Mouse (Mus musculus) stomach, embryonic 16.5 days (tissue): ENCODE data around the gene Esrrb. TPM values are rescaled to one million over a fixed set of nuclear protein-coding genes. Genes with fewer than 3 reads are reported as not detected.
A peak's percentile ranks its signal among the peaks of the same experiment; 100 is the strongest.

Experiments used
- ATAC-seq: fragments of 200-750 bp; cut with Nextera tagmentation; 2 replicates; pipeline ENCODE4 v1.8.0; 2017; ENCODE audit warnings: moderate number of reproducible peaks, moderate TSS enrichment; ENCODE audit not compliant: insufficient read depth, low FRiP score
- H3K27ac ChIP-seq: fragments of 300-500 bp; sonication (generic); 2 replicates; pipeline ENCODE4 v1.5.1; 2014; ENCODE audit warnings: low read length
- H3K27me3 ChIP-seq: fragments of 300-500 bp; sonication (generic); 2 replicates; pipeline ENCODE4 v1.6.1; 2014; ENCODE audit warnings: low read length, control low read depth, mixed read lengths; ENCODE audit not compliant: control insufficient read depth, insufficient read depth
- H3K36me3 ChIP-seq: fragments of 300-500 bp; sonication (generic); 2 replicates; pipeline ENCODE4 v1.6.1; 2014; ENCODE audit warnings: low read length; ENCODE audit not compliant: control insufficient read depth, insufficient read depth
- H3K4me1 ChIP-seq: fragments of 300-500 bp; sonication (generic); 2 replicates; pipeline ENCODE4 v1.6.1; 2014; ENCODE audit warnings: low read length, control low read depth, mixed read lengths; ENCODE audit not compliant: control insufficient read depth, insufficient read depth
- H3K4me2 ChIP-seq: fragments of 300-500 bp; sonication (generic); 2 replicates; pipeline ENCODE4 v1.6.1; 2014; ENCODE audit warnings: low read depth, low read length, mixed read lengths
- H3K4me3 ChIP-seq: fragments of 300-500 bp; sonication (generic); replicated peaks from 2 replicates; pipeline ENCODE4 v1.5.1; 2014; ENCODE audit warnings: mild to moderate bottlenecking, low read length
- H3K9ac ChIP-seq: fragments of 300-500 bp; sonication (generic); 2 replicates; pipeline ENCODE4 v1.6.1; 2014; ENCODE audit warnings: low read length
- H3K9me3 ChIP-seq: fragments of 300-500 bp; sonication (generic); replicated peaks from 2 replicates; pipeline ENCODE4 v1.6.1; 2016; ENCODE audit warnings: low read length, control low read depth; ENCODE audit not compliant: control insufficient read depth
- WGBS: fragments of 180-500 bp; shearing (Covaris S2); extraction: QIAGEN DNeasy Blood & Tissue Kit; methylation state at CpG from one replicate; pipeline ENCODE4 v1.1.7; 2014; 5-methylcytosine and 5-hydroxymethylcytosine counted together
- polyA plus RNA-seq: library from polyadenylated mRNA; unstranded; fragments of >200 nt; fragmentation: Nextera tagmentation; extraction: Ambion mirVana; gene quantifications from 2 replicates; pipeline ENCODE4 v1.2.1, GENCODE M21; 2015

The Esrrb gene
- polyA plus RNA-seq, 1 experiment from 2014 or later = 0.26 TPM

GRCm38 (mm10) chr12:86433371-86433821 is 72.5 kb downstream of the Esrrb start:
- Histone ChIP-seq H3K4me1 (no peaks in the 10 kb centered on the region), H3K27me3 (no peaks in the 10 kb centered on the region), H3K9me3 (no peaks in the 10 kb centered on the region), H3K4me2 (peak overlapping the region; percentile 38; the same call in 1 of the 2 replicates), H3K4me3 (no peak overlapping the region), H3K9ac (0 out of 2 replicates have a peak overlapping the region, but pooled peaks have one; percentile 23), H3K27ac (no peak overlapping the region), H3K36me3 (no peaks in the 10 kb centered on the region)
- WGBS = 8% methylated on average over 13 of the region's 13 CpGs
- peak; percentile 65; the same call in 1 of the 2 replicates for ATAC-seq

- Histone ChIP-seq H3K4me1 (no peaks in the 10 kb centered on the region), H3K9ac (no peak overlapping the region), H3K9me3 (no peaks in the 10 kb centered on the region), H3K4me2 (no peak overlapping the region), H3K27me3 (no peaks in the 10 kb centered on the region), H3K27ac (no peak overlapping the region), H3K36me3 (no peaks in the 10 kb centered on the region), H3K4me3 (no peak overlapping the region)
- WGBS = 74% methylated on average over 13 of the region's 13 CpGs
- ATAC-seq = no peak
Observed at GRCm38 (mm10) chr12:86435651-86436050, 74.7 kb downstream of the Esrrb start.

GRCm38 (mm10) chr12:86450848-86451247 is 89.9 kb downstream of the Esrrb start:
- no peaks in the 10 kb centered on the region for H3K4me1 ChIP-seq
- WGBS = 80% methylated on average over 5 of the region's 5 CpGs

GRCm38 (mm10) chr12:86455009-86455408 is 94.1 kb downstream of the Esrrb start:
- H3K36me3 ChIP-seq = no peaks in the 10 kb centered on the region

More at GRCm38 (mm10) chr12:86450848-86451247, 89.9 kb downstream of the Esrrb start:
- Histone ChIP-seq H3K27me3 (no peaks in the 10 kb centered on the region), H3K9ac (no peak overlapping the region), H3K27ac (no peak overlapping the region), H3K36me3 (no peaks in the 10 kb centered on the region), H3K9me3 (no peaks in the 10 kb centered on the region), H3K4me2 (no peak overlapping the region), H3K4me3 (no peak overlapping the region)
- no peak for ATAC-seq

GRCm38 (mm10) chr12:86462742-86463470 is 102.0 kb downstream of the Esrrb start:
- Histone ChIP-seq H3K9ac (no peak overlapping the region), H3K27me3 (no peaks in the 10 kb centered on the region), H3K9me3 (no peaks in the 10 kb centered on the region), H3K36me3 (no peaks in the 10 kb centered on the region), H3K4me3 (no peak overlapping the region), H3K4me1 (no peaks in the 10 kb centered on the region), H3K27ac (no peak overlapping the region), H3K4me2 (no peak overlapping the region)
- no peak for ATAC-seq
- 75% methylated on average over 9 of the region's 9 CpGs for WGBS

More at GRCm38 (mm10) chr12:86455009-86455408, 94.1 kb downstream of the Esrrb start:
- H3K27ac ChIP-seq = no peak overlapping the region
- ATAC-seq = no peak
- H3K27me3 ChIP-seq = no peaks in the 10 kb centered on the region
- no peak overlapping the region for H3K4me2 ChIP-seq
- WGBS = 71% methylated on average over 1 of the region's 1 CpGs
- no peaks in the 10 kb centered on the region for H3K4me1 ChIP-seq
- H3K9ac ChIP-seq = no peak overlapping the region
- H3K4me3 ChIP-seq = no peak overlapping the region
- no peaks in the 10 kb centered on the region for H3K9me3 ChIP-seq

- H3K4me3 ChIP-seq = no peak overlapping the region
- WGBS = 76% methylated on average over 1 of the region's 1 CpGs
- no peak for ATAC-seq
Observed at GRCm38 (mm10) chr12:86464385-86464784, 103.5 kb downstream of the Esrrb start.

GRCm38 (mm10) chr12:86466180-86466579 is 105.3 kb downstream of the Esrrb start:
- 49% methylated on average over 4 of the region's 4 CpGs for WGBS
- no peak overlapping the region for H3K27ac ChIP-seq
- no peak overlapping the region for H3K4me2 ChIP-seq

More at GRCm38 (mm10) chr12:86464385-86464784, 103.5 kb downstream of the Esrrb start:
- Histone ChIP-seq H3K9me3 (no peaks in the 10 kb centered on the region), H3K4me1 (no peaks in the 10 kb centered on the region), H3K27ac (no peak overlapping the region), H3K9ac (no peak overlapping the region), H3K4me2 (no peak overlapping the region), H3K36me3 (no peaks in the 10 kb centered on the region), H3K27me3 (no peaks in the 10 kb centered on the region)

GRCm38 (mm10) chr12:86469919-86470318 is 109.0 kb downstream of the Esrrb start:
- no peak overlapping the region for H3K27ac ChIP-seq
- H3K27me3 ChIP-seq = no peaks in the 10 kb centered on the region
- H3K9ac ChIP-seq = no peak overlapping the region
- H3K4me2 ChIP-seq = no peak overlapping the region
- 43% methylated on average over 23 of the region's 23 CpGs for WGBS
- no peak for ATAC-seq
- H3K36me3 ChIP-seq = no peaks in the 10 kb centered on the region
- H3K4me3 ChIP-seq = no peak overlapping the region
- H3K4me1 ChIP-seq = no peaks in the 10 kb centered on the region
- no peaks in the 10 kb centered on the region for H3K9me3 ChIP-seq

More at GRCm38 (mm10) chr12:86466180-86466579, 105.3 kb downstream of the Esrrb start:
- H3K4me3 ChIP-seq = no peak overlapping the region
- H3K9me3 ChIP-seq = no peaks in the 10 kb centered on the region
- no peaks in the 10 kb centered on the region for H3K27me3 ChIP-seq
- H3K36me3 ChIP-seq = no peaks in the 10 kb centered on the region
- no peak overlapping the region for H3K9ac ChIP-seq
- no peaks in the 10 kb centered on the region for H3K4me1 ChIP-seq
- no peak for ATAC-seq

GRCm38 (mm10) chr12:86470912-86471311 is 110.0 kb downstream of the Esrrb start:
- H3K4me2 ChIP-seq = no peak overlapping the region
- H3K36me3 ChIP-seq = no peaks in the 10 kb centered on the region
- 63% methylated on average over 6 of the region's 6 CpGs for WGBS
- no peak overlapping the region for H3K9ac ChIP-seq
- no peak overlapping the region for H3K27ac ChIP-seq
- H3K4me1 ChIP-seq = no peaks in the 10 kb centered on the region
- H3K27me3 ChIP-seq = no peaks in the 10 kb centered on the region
- H3K4me3 ChIP-seq = no peak overlapping the region
- no peak for ATAC-seq
- no peaks in the 10 kb centered on the region for H3K9me3 ChIP-seq
